In genomic region chr11:22600370-22600769, GRCm38 (mm10) we compare ENCODE assay signal across 29 mouse cellular contexts.
DNase-seq lines count a peak whose midpoint lies in the region; ATAC-seq and TF ChIP-seq lines count a peak whose summit lies in the region.
"Had no signal": no experiment of that assay in that cellular context is flagged by ENCODE, and none has a peak within 500 bp of the region (broad histone marks: within the 10 kb centered on the region; RNA-seq: fewer than 3 reads in every experiment).

No protein-coding gene starts in this region.

- no peak for TF ChIP-seq CTCF in lung, postnatal 0 days (IDR thresholded peaks at IDR 0.05)

- H3K27ac ChIP-seq in embryonic facial prominence, embryonic 14.5 days (replicated peaks; ENCODE audit: low read depth, low read length), result no peak overlapping the region
- H3K27ac ChIP-seq in embryonic facial prominence, embryonic 10.5 days (replicated peaks), result no peak overlapping the region
- H3K27ac ChIP-seq in lung, embryonic 16.5 days (ENCODE audit: low read length), result no peak overlapping the region
- no peak overlapping the region for H3K27ac ChIP-seq in lung, postnatal 0 days (ENCODE audit: low read length)
- H3K27ac ChIP-seq in heart, embryonic 11.5 days (ENCODE audit: low read depth, low read length), result no peak overlapping the region
- H3K27ac ChIP-seq: embryonic facial prominence, embryonic 15.5 days; forebrain, embryonic 12.5 days; forebrain, embryonic 15.5 days; heart, embryonic 15.5 days; hindbrain, embryonic 14.5 days; hindbrain, postnatal 0 days had no signal

- DNase-seq in embryonic facial prominence, embryonic 14.5 days (ENCODE audit: low spot score), result peak; percentile 48
- DNase-seq in embryonic facial prominence, embryonic 10.5 days (ENCODE audit: low spot score), result no peak
- DNase-seq in lung, postnatal 0 days (ENCODE audit: low spot score), result no peak
- DNase-seq in R1 (ENCODE audit: low read depth, low spot score), result peak; percentile 97
- no peak for DNase-seq in gastrocnemius, postnatal 4 days (ENCODE audit: low spot score in 2 of 2)
- no peak for DNase-seq in left cerebral cortex, postnatal 4 days
- DNase-seq: adrenal gland, adult 2 months; adrenal gland, postnatal 14 days; cerebellum, adult 11 months; cerebellum, adult 2 months; cerebellum, adult 9-11 months; cerebellum, postnatal 25 days; gastrocnemius, postnatal 25 days; heart, postnatal 10 days; heart, postnatal 4 days; kidney, adult 18-20 months had no signal

- H3K9me3 ChIP-seq in embryonic facial prominence, embryonic 14.5 days (ENCODE audit: control insufficient read depth, low read length), result no peaks in the 10 kb centered on the region
- H3K9me3 ChIP-seq in embryonic facial prominence, embryonic 10.5 days, result peaks cover 4% of the 10 kb centered on the region; the same call in 1 of the 2 replicates
- H3K9me3 ChIP-seq in lung, embryonic 16.5 days (ENCODE audit: control insufficient read depth, low read length), result no peaks in the 10 kb centered on the region
- no peaks in the 10 kb centered on the region for H3K9me3 ChIP-seq in lung, postnatal 0 days (ENCODE audit: low read length)
- no peaks in the 10 kb centered on the region for H3K9me3 ChIP-seq in heart, embryonic 11.5 days (replicated peaks; ENCODE audit: control insufficient read depth, low read length)
- H3K9me3 ChIP-seq: embryonic facial prominence, embryonic 15.5 days; forebrain, embryonic 12.5 days; forebrain, embryonic 15.5 days; heart, embryonic 15.5 days had no signal

- 46% methylated on average over 7 of the region's 7 CpGs for WGBS in embryonic facial prominence, embryonic 14.5 days
- 56% methylated on average over 7 of the region's 7 CpGs for WGBS in embryonic facial prominence, embryonic 10.5 days
- WGBS in lung, embryonic 16.5 days, result 47% methylated on average over 7 of the region's 7 CpGs
- WGBS in lung, postnatal 0 days, result 50% methylated on average over 7 of the region's 7 CpGs
- WGBS in heart, embryonic 11.5 days (ENCODE audit: insufficient replicate concordance), result 60% methylated on average over 7 of the region's 7 CpGs

- no peak overlapping the region for H3K9ac ChIP-seq in embryonic facial prominence, embryonic 14.5 days (ENCODE audit: low read depth, low read length)
- H3K9ac ChIP-seq in lung, embryonic 16.5 days (ENCODE audit: low read length), result no peak overlapping the region
- no peak overlapping the region for H3K9ac ChIP-seq in lung, postnatal 0 days (replicated peaks; ENCODE audit: low read depth)
- no peak overlapping the region for H3K9ac ChIP-seq in heart, embryonic 11.5 days (ENCODE audit: low read depth, low read length)
- H3K9ac ChIP-seq: embryonic facial prominence, embryonic 15.5 days; forebrain, embryonic 12.5 days; forebrain, embryonic 15.5 days; heart, embryonic 12.5 days; heart, embryonic 15.5 days; hindbrain, embryonic 14.5 days had no signal

- no peak for ATAC-seq in embryonic facial prominence, embryonic 14.5 days (ENCODE audit: low read depth)
- 0 out of 2 replicates have a peak, but pooled peaks have one; percentile 21 for ATAC-seq in lung, embryonic 16.5 days (ENCODE audit: low read depth)
- ATAC-seq in lung, postnatal 0 days, result no peak
- no peak for ATAC-seq in heart, embryonic 11.5 days (replicated peaks; ENCODE audit: insufficient number of reproducible peaks, low FRiP score, low TSS enrichment)
- ATAC-seq: forebrain, embryonic 15.5 days; hindbrain, postnatal 0 days; inflammation-experienced regulatory T-cells, adult 6 months; intestine, embryonic 16.5 days; Patski had no signal

- no peak overlapping the region for H3K4me3 ChIP-seq in embryonic facial prominence, embryonic 14.5 days (ENCODE audit: low read depth, low read length)
- no peak overlapping the region for H3K4me3 ChIP-seq in embryonic facial prominence, embryonic 10.5 days
- no peak overlapping the region for H3K4me3 ChIP-seq in lung, embryonic 16.5 days (ENCODE audit: low read length)
- no peak overlapping the region for H3K4me3 ChIP-seq in lung, postnatal 0 days (ENCODE audit: low read depth, low read length)
- no peak overlapping the region for H3K4me3 ChIP-seq in heart, embryonic 11.5 days (ENCODE audit: low read depth, low read length)
- H3K4me3 ChIP-seq: embryonic facial prominence, embryonic 15.5 days; forebrain, embryonic 12.5 days; forebrain, embryonic 15.5 days; heart, embryonic 12.5 days; heart, embryonic 15.5 days had no signal

- H3K4me2 ChIP-seq in embryonic facial prominence, embryonic 14.5 days (ENCODE audit: low read depth, low read length), result no peak overlapping the region
- no peak overlapping the region for H3K4me2 ChIP-seq in lung, embryonic 16.5 days (ENCODE audit: low read depth, low read length)
- H3K4me2 ChIP-seq in lung, postnatal 0 days (replicated peaks; ENCODE audit: low read depth, low read length), result no peak overlapping the region
- H3K4me2 ChIP-seq in heart, embryonic 11.5 days, result no peak overlapping the region
- H3K4me2 ChIP-seq: embryonic facial prominence, embryonic 15.5 days; forebrain, embryonic 12.5 days; forebrain, embryonic 15.5 days; heart, embryonic 12.5 days; heart, embryonic 15.5 days; hindbrain, embryonic 14.5 days had no signal

- peaks cover 5% of the 10 kb centered on the region; the same call in 1 of the 2 replicates for H3K4me1 ChIP-seq in embryonic facial prominence, embryonic 14.5 days (ENCODE audit: control insufficient read depth, insufficient read depth, low read length)
- H3K4me1 ChIP-seq in embryonic facial prominence, embryonic 10.5 days, result no peaks in the 10 kb centered on the region
- peaks cover 14% of the 10 kb centered on the region; the same call in 1 of the 2 replicates for H3K4me1 ChIP-seq in lung, embryonic 16.5 days (replicated peaks; ENCODE audit: control insufficient read depth, insufficient read depth, low read length)
- no peaks in the 10 kb centered on the region for H3K4me1 ChIP-seq in lung, postnatal 0 days (ENCODE audit: insufficient read depth, low read depth, low read length)
- peaks cover 11% of the 10 kb centered on the region for H3K4me1 ChIP-seq in heart, embryonic 11.5 days (ENCODE audit: control insufficient read depth, insufficient read depth, low read length)

- H3K27me3 ChIP-seq in embryonic facial prominence, embryonic 14.5 days (replicated peaks; ENCODE audit: control insufficient read depth, insufficient read depth, low read length), result no peaks in the 10 kb centered on the region
- H3K27me3 ChIP-seq in embryonic facial prominence, embryonic 10.5 days (replicated peaks; ENCODE audit: low read depth, poor library complexity, severe bottlenecking), result no peaks in the 10 kb centered on the region
- H3K27me3 ChIP-seq in lung, embryonic 16.5 days (ENCODE audit: control insufficient read depth, insufficient read depth, low read depth, low read length), result no peaks in the 10 kb centered on the region
- no peaks in the 10 kb centered on the region for H3K27me3 ChIP-seq in lung, postnatal 0 days (replicated peaks; ENCODE audit: insufficient read depth, low read length)
- no peaks in the 10 kb centered on the region for H3K27me3 ChIP-seq in heart, embryonic 11.5 days (ENCODE audit: control insufficient read depth, insufficient read depth, low read length)
- H3K27me3 ChIP-seq: embryonic facial prominence, embryonic 15.5 days; forebrain, embryonic 12.5 days; forebrain, embryonic 15.5 days; heart, embryonic 12.5 days; heart, embryonic 15.5 days; Patski had no signal

- no peak for TF ChIP-seq EP300 in lung, postnatal 0 days (IDR thresholded peaks at IDR 0.05)

- H3K36me3 ChIP-seq in embryonic facial prominence, embryonic 14.5 days (ENCODE audit: control insufficient read depth, insufficient read depth, low read length), result no peaks in the 10 kb centered on the region
- no peaks in the 10 kb centered on the region for H3K36me3 ChIP-seq in embryonic facial prominence, embryonic 10.5 days (replicated peaks)
- H3K36me3 ChIP-seq in lung, embryonic 16.5 days (ENCODE audit: control insufficient read depth, insufficient read depth, low read length), result no peaks in the 10 kb centered on the region
- no peaks in the 10 kb centered on the region for H3K36me3 ChIP-seq in lung, postnatal 0 days (ENCODE audit: insufficient read depth, low read length)
- H3K36me3 ChIP-seq in heart, embryonic 11.5 days (ENCODE audit: control insufficient read depth, insufficient read depth, low read length), result no peaks in the 10 kb centered on the region
- H3K36me3 ChIP-seq: embryonic facial prominence, embryonic 15.5 days; forebrain, embryonic 12.5 days; forebrain, embryonic 15.5 days; G1E; heart, embryonic 12.5 days; heart, embryonic 15.5 days had no signal

- intact Hi-C loops in left cerebral cortex, postnatal 4 days (cut with DNase I), result no loop called here

Comparison
In these comparisons a context has a peak if more than half of its experiments do, and no peak if none do; other contexts are left out.
1. DNase-seq: peak in embryonic facial prominence, embryonic 14.5 days (single experiment) and R1 (single experiment); none in embryonic facial prominence, embryonic 10.5 days (single experiment), lung, postnatal 0 days (single experiment), gastrocnemius, postnatal 4 days (0 of 2) and left cerebral cortex, postnatal 4 days (single experiment).